Mouse (Mus musculus): ENCODE measurements around the gene Spdye4a.
"Not testable (repeated sequence)": the region's sequence is repeated elsewhere in the genome, so short reads cannot be mapped to it uniquely, and the experiment has no call there.

Gene Spdye4a

DNA sequence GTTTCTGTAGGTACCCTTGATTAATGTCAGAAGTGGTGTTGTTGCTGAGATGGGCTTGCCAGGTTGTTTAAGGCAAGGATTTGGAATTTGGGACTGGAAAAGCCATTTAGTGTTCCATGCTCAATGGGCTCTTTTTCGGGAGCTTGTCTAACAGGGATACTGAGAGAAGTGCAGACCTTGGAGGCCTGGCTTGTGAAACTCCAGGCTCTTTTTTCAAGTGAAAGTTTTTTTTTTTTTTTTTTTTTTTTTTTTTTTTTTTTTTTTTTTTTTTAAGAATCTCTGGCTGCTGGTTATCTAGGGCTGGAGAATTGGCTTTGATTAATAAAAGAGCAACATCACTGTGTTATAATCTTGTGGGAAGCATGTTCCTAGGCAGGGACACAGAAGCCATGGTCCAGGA is 4.4 kb downstream of the Spdye4a start:
- no peak for DNase-seq

DNA sequence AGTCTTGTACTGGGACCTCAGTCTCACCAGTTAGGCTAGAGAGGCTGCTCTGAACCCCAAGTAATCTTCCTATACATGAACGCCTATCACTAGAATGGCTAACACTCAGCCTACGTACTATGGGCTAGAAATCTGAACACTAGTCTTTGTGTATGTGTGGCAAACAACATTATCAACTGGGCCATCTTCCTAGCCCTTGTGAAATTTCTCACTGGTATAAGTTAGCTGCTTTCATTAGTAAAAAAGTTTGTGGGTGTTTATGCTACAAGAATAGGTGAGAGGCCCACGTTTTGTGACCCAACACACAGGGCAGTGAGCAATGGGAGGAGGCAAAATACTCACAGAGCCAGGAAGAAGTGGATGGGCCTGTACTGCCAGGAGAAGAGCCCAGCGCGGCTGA is 5.7 kb downstream of the Spdye4a start:
- DNase-seq, result no peak

DNA sequence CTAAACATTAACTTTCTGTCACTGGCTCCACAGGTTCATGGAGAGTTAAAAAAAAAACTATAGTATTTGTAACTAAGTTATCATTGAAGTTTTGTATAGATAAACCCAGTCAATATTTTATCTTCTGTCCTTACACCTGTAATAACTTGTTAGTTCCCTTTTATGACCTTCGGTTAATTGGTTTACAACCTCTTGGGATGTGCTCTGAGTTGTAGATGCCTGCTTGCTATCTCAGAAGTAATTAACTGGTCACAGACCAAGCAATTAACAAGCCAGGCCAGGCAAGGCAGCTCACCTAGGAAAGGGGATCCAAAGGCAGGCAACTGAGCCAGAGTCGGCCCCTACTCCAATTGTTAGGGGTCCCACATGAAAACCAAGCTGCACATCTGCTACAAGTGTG is 12.9 kb downstream of the Spdye4a start:
- no peak for DNase-seq

DNA sequence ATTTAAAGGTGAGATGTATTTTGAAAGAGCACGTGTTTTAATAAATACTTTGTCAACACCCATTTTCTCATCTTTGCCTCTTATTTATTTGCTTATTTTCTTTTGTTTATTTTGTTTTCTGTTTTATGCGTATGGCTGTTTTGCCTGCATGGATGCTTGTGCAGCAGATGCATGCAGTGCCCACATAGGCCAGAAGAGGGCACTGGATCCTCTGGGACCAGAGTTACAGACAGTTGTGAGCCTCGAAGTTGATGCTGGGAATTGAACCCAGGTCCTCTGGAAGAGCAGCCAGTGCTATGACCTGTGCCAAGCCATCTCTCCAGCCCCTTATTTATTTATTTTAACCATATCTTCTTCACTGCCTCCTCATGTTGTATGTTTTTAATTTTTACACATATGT is 21.7 kb downstream of the Spdye4a start:
- no peak for DNase-seq

DNA sequence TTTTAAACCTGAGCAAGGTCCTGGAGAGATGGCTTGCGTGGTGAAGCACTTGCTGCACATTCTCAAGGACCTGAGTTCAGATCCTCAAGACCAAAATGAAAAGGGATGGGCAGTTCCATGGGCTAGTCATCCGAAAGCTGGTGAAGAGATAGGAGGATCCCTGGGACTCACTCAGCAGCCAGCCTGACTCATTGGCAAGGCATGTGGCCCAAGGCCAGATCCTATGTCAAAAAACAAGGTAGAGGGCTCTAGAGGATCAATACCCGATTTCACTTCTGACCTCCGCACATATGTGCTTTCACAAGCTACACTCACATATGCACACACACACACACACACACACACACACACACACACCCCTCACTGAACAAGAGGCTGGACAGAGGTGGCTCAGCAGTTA is 30.2 kb downstream of the Spdye4a start:
- DNase-seq, result no peak

DNA sequence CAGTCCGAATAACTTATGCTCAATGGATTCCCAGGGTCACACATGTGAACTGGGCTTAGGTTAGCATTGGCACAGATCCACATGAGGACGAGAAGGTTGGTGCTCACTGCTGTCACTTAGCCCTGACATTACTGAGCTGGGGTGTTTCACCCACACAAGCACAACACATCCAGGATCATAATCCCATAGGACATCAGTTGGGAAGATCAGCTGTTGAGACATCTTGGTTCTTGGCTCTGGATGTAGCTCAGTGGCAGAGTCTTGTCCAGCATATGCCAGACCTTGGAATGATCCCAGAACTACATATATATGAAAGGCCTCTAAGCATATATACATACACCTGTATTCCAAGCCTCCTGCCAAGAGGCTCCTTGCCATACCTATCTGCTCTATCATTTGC is 31.5 kb downstream of the Spdye4a start:
- DNase-seq, result no peak

DNA sequence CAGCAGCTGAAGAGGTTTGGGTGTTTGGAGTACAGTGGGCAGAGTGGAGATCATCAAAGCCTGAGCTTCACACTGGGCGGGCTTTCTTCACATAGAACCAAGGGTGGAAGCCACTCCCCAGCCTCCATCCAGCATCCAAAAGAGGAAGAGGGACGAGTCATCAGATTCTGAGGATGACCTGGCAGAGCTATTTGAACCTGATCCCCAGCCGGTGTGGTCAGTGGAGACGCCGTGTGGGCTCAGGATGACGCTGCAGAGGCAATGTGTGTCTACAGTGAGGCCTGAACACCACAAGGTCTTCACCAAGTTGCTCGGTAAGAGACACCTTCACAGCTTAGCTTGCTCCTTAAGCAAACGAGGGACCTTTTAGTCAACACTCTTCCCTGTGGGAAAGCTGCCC is 31.9 kb downstream of the Spdye4a start:
- DNase-seq, result not testable (repeated sequence)

DNA sequence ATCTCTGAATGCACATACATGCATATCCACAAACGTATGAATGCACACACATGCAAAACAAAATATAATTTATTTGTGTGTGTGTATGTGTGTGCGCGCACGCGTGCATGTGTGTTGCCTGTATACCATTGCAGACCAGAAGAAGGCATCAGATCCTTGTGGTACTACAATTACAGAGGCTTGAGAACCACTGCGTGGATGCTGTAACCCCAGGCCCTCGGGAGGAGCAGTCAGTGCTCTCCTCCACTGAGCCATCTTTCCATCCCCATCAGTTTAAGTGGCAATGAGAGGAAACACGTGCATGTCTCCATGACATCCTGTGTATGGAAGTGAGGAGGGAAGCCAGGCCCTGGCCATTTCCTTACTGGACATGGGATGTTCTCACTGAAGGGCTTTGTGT is 33.9 kb downstream of the Spdye4a start:
- DNase-seq, result no peak

DNA sequence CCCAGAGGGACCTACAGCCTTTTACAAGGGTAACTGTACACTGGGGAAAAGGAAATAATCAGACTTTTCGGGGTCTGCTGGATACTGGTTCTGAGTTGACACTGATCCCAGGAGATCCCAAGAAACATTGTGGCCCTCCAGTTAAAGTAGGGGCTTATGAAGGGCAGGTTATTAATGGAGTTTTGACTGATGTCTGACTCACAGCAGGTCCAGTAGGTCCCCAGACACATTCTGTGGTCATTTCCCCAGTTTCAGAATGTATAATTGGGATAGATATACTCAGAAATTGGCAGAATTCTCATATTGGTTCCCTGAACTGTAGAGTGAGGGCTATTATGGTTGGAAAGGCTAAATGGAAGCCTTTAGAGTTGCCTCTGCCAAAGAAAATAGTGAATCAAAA is 38.7 kb downstream of the Spdye4a start:
- not testable (repeated sequence) for DNase-seq

DNA sequence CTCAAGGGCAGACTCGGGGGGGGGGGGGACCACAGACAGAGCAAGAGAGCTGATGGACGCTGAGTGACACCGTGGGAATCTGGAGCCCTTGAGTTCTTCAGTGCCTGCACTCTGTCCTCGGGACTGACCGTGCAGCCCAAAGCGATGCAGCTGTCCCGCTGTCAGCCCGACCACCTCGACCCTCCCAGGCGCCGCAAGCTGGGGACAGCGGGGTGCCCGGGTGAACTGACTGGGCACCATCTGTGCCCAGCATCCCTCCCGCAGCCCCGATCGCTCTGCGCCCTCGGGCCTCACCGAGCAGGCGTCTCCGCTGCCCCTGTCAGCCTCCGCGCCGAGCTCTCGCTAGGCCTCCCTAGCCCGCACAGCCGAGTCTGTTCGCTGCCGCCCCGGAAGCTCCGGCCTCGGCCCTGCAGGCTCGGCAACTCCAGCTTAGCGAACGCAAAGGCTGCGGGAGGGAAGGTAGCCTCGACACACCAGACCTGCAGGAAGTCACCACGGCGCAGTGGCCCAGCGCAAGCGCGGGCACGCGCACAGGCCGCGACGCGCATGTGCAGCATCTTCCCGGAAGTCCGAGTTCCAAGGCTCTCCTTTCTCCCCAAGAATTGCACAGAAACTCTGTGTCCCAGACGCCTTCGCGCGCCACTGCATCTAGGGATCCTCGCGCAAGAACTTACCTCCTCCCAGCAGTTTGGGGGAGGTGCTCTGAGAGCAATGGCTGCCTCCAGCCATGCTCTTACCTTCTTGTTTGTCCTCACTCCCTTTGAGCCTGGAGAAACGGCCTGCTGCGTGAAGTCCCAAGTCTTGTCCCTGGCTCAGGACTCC is 46.2 kb downstream of the Spdye4a start, which contains the start of the genes Rbak and Spdye4b:
Gene Rbak (minus strand): TSS at position 521 of the 822 bp plus-strand sequence.
Gene Spdye4b (plus strand): TSS at position 763 of the 822 bp plus-strand sequence.
- DNase-seq, result peak; percentile 95

DNA sequence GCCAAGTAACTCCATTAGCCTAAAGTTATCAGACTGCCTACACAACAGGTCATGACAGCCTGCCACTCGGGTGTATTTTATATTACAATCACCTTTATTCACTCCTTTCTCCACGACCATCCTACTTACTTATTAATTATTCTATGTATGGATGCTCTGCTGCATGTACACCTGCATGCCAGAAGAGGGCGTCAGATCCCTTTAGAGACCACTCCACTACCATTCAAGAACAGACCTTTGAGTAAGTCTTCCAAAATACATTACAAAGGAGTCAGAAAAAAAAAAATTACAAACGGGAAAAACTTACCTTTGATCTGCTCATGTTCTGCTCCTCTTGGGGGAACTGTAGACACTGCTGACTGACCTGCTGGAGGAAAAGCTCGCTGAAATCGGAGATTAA is 47.5 kb downstream of the Spdye4a start:
- no peak for DNase-seq

DNA sequence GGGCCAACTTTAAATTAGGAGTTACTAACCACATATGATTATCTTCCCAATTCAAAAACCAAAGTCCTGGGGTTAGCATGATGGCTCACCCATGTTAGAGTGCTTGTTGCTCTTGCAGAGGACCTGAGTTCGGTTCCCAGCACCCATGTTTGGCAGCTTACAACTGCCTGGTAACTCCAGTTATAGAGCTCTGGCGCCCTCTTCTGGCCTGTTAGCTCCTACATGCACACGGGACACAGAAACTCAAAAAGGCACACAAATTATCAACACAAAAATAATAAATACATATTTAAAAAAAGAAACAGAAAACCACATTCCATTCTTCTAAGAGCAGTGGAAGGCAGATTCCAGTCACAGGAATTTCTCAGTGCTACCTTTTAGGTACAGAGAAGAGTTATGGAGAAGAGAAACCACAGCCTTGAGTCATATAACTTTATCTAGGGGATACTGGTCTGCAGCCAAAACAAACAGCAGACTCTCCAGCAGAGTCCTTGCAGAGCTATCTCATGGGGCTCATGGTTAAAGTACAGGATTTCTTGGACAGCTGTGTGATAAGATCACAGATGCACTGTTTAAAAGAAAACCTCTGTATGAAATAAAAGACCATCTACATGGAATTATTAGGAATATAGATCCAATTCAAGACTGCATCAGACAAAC is 49.0 kb downstream of the Spdye4a start:
- no peak for DNase-seq

DNA sequence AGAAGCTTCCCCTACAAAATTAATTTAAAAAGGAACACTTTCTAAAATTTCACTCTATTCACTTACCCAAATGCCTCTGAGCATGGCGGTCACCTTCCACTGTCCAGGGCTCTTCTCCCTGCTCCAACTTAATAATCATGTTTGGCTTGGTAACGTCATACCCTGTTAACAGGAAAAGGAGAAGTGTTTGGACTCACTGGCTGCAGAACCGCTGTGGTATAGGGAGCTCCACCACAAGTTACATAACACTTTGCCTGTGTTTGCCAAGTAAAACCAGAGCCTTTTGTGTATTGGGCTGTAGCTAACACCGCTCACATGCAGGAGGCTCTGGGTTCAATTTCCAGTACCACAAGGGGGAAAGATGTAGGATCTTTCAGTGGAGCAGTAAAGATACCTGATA is 50.7 kb downstream of the Spdye4a start:
- no peak for DNase-seq

Data from cerebellum, adult 11-12 months (tissue).